Mouse (Mus musculus): ENCODE measurements around the gene Tspan10. TPM values are rescaled to one million over a fixed set of nuclear protein-coding genes. Genes with fewer than 3 reads are reported as not detected.
A peak's percentile ranks its signal among the peaks of the same experiment; 100 is the strongest.

The Tspan10 gene
- polyA plus RNA-seq, 2 experiments: not detected

GRCm38 (mm10) chr11:120452246-120452645, 9.8 kb downstream of the Tspan10 start:
- peaks cover 19 to 24% of the 10 kb centered on the region in 2 experiments for H3K4me1 ChIP-seq (replicated peaks; ENCODE audit: control insufficient read depth in 2 of 2, insufficient read depth in 2 of 2, low read length in 1 of 2)
- no peaks in the 10 kb centered on the region for H3K36me3 ChIP-seq (replicated peaks; ENCODE audit: control insufficient read depth, insufficient read depth, low read depth)
- TF ChIP-seq EP300 (IDR thresholded peaks at IDR 0.05; ENCODE audit: low read depth) (no peak), CTCF (IDR thresholded peaks at IDR 0.05; ENCODE audit: low read depth) (no peak)
- H3K4me3 ChIP-seq (ENCODE audit: insufficient read depth in 1 of 2, low read depth in 2 of 2, low read length in 2 of 2): no peak overlapping the region
- H3K9me3 ChIP-seq (ENCODE audit: control insufficient read depth, low read length): no peaks in the 10 kb centered on the region
- DNase-seq (ENCODE audit: low read depth in 3 of 3, low spot score in 3 of 3): no peak
- ATAC-seq (ENCODE audit: insufficient read depth): no peak
- 69% methylated on average over 3 of the region's 3 CpGs for WGBS (ENCODE audit: insufficient replicate concordance)
- H3K27me3 ChIP-seq (ENCODE audit: control insufficient read depth, insufficient read depth, low read length): no peaks in the 10 kb centered on the region
- H3K4me2 ChIP-seq (ENCODE audit: low read depth): no peak overlapping the region
- no peak overlapping the region for H3K9ac ChIP-seq (replicated peaks)
- H3K27ac ChIP-seq: no peak overlapping the region

GRCm38 (mm10) chr11:120453306-120453705, 10.9 kb downstream of the Tspan10 start, which contains the start of gene Pde6g:
Gene Pde6g, minus strand, starts transcription at chr11:120453500.
- ATAC-seq (ENCODE audit: insufficient read depth) (no peak), DNase-seq (ENCODE audit: low read depth in 3 of 3, low spot score in 3 of 3) (no peak)
- H3K27ac ChIP-seq: no peak within 1 kb of the TSS
- 73% methylated on average over 4 of the region's 4 CpGs for WGBS (ENCODE audit: insufficient replicate concordance)
- no peaks in the 10 kb centered on the region for H3K9me3 ChIP-seq (ENCODE audit: control insufficient read depth, low read length)
- H3K9ac ChIP-seq (replicated peaks): no peak within 1 kb of the TSS
- no peaks in the 10 kb centered on the region for H3K36me3 ChIP-seq (replicated peaks; ENCODE audit: control insufficient read depth, insufficient read depth, low read depth)
- H3K27me3 ChIP-seq (ENCODE audit: control insufficient read depth, insufficient read depth, low read length): no peaks in the 10 kb centered on the region
- TF ChIP-seq EP300 (IDR thresholded peaks at IDR 0.05; ENCODE audit: low read depth) (no peak), CTCF (IDR thresholded peaks at IDR 0.05; ENCODE audit: low read depth) (no peak)
- peaks cover 19 to 27% of the 10 kb centered on the region in 2 experiments for H3K4me1 ChIP-seq (replicated peaks; ENCODE audit: control insufficient read depth in 2 of 2, insufficient read depth in 2 of 2, low read length in 1 of 2)
- no peak within 1 kb of the TSS for H3K4me3 ChIP-seq (ENCODE audit: insufficient read depth in 1 of 2, low read depth in 2 of 2, low read length in 2 of 2)
- no peak within 1 kb of the TSS for H3K4me2 ChIP-seq (ENCODE audit: low read depth)

- H3K36me3 ChIP-seq (replicated peaks; ENCODE audit: control insufficient read depth, insufficient read depth, low read depth): peaks cover 4% of the 10 kb centered on the region; the same call in 1 of the 2 replicates
- ATAC-seq (ENCODE audit: insufficient read depth) (no peak), DNase-seq (ENCODE audit: low read depth in 3 of 3, low spot score in 3 of 3) (no peak)
- 86% methylated on average over 4 of the region's 4 CpGs for WGBS (ENCODE audit: insufficient replicate concordance)
- H3K4me3 ChIP-seq (ENCODE audit: insufficient read depth in 1 of 2, low read depth in 2 of 2, low read length in 2 of 2): no peak overlapping the region
- TF ChIP-seq CTCF (IDR thresholded peaks at IDR 0.05; ENCODE audit: low read depth): no peak
- no peak for TF ChIP-seq EP300 (IDR thresholded peaks at IDR 0.05; ENCODE audit: low read depth)
- H3K9me3 ChIP-seq (ENCODE audit: control insufficient read depth, low read length): no peaks in the 10 kb centered on the region
- peak overlapping the region; percentile 56 for H3K27ac ChIP-seq
- peaks cover 22 to 29% of the 10 kb centered on the region in 2 experiments for H3K4me1 ChIP-seq (replicated peaks; ENCODE audit: control insufficient read depth in 2 of 2, insufficient read depth in 2 of 2, low read length in 1 of 2)
- H3K4me2 ChIP-seq (ENCODE audit: low read depth): peak overlapping the region; percentile 44; the same call in 1 of the 2 replicates
- H3K9ac ChIP-seq (replicated peaks): peak overlapping the region; percentile 13; the same call in 1 of the 2 replicates
- H3K27me3 ChIP-seq (ENCODE audit: control insufficient read depth, insufficient read depth, low read length): no peaks in the 10 kb centered on the region
Observed at GRCm38 (mm10) chr11:120454965-120455364, 12.5 kb downstream of the Tspan10 start.

- no peaks in the 10 kb centered on the region for H3K9me3 ChIP-seq (ENCODE audit: control insufficient read depth, low read length)
- no peak overlapping the region; the same call in 1 of the 2 replicates for H3K9ac ChIP-seq (replicated peaks)
- H3K4me1 ChIP-seq (replicated peaks; ENCODE audit: control insufficient read depth in 2 of 2, insufficient read depth in 2 of 2, low read length in 1 of 2): peaks cover 22 to 29% of the 10 kb centered on the region in 2 experiments
- no peak overlapping the region for H3K4me3 ChIP-seq (ENCODE audit: insufficient read depth in 1 of 2, low read depth in 2 of 2, low read length in 2 of 2)
- peak overlapping the region; percentile 56 for H3K27ac ChIP-seq
- DNase-seq (ENCODE audit: low read depth in 3 of 3, low spot score in 3 of 3): peak in 2 of 3 experiments; percentile 50 to 54
- peak overlapping the region; percentile 44 for H3K4me2 ChIP-seq (ENCODE audit: low read depth)
- H3K27me3 ChIP-seq (ENCODE audit: control insufficient read depth, insufficient read depth, low read length): no peaks in the 10 kb centered on the region
- H3K36me3 ChIP-seq (replicated peaks; ENCODE audit: control insufficient read depth, insufficient read depth, low read depth): peaks cover 6% of the 10 kb centered on the region; the same call in 1 of the 2 replicates
- WGBS (ENCODE audit: insufficient replicate concordance): 67% methylated on average over 7 of the region's 7 CpGs
- peak; percentile 44; the same call in 1 of the 2 replicates for ATAC-seq (ENCODE audit: insufficient read depth)
- TF ChIP-seq CTCF (IDR thresholded peaks at IDR 0.05; ENCODE audit: low read depth) (no peak), EP300 (IDR thresholded peaks at IDR 0.05; ENCODE audit: low read depth) (peak; percentile 37; the same call in 1 of the 2 replicates)
Observed at GRCm38 (mm10) chr11:120455413-120455812, 13.0 kb downstream of the Tspan10 start.

- TF ChIP-seq EP300 (IDR thresholded peaks at IDR 0.05; ENCODE audit: low read depth) (no peak), CTCF (IDR thresholded peaks at IDR 0.05; ENCODE audit: low read depth) (no peak)
- Histone ChIP-seq H3K9ac (replicated peaks) (peak overlapping the region; percentile 92), H3K27me3 (ENCODE audit: control insufficient read depth, insufficient read depth, low read length) (no peaks in the 10 kb centered on the region), H3K9me3 (ENCODE audit: control insufficient read depth, low read length) (no peaks in the 10 kb centered on the region), H3K4me1 (replicated peaks; ENCODE audit: control insufficient read depth in 2 of 2, insufficient read depth in 2 of 2, low read length in 1 of 2) (peaks cover 22 to 29% of the 10 kb centered on the region in 2 experiments), H3K4me2 (ENCODE audit: low read depth) (peak overlapping the region; percentile 73), H3K27ac (peak overlapping the region; percentile 77), H3K4me3 (ENCODE audit: insufficient read depth in 1 of 2, low read depth in 2 of 2, low read length in 2 of 2) (peak overlapping the region; percentile 88 to 98), H3K36me3 (replicated peaks; ENCODE audit: control insufficient read depth, insufficient read depth, low read depth) (peaks cover 18% of the 10 kb centered on the region)
- WGBS (ENCODE audit: insufficient replicate concordance): 6% methylated on average over 14 of the region's 14 CpGs
- ATAC-seq (ENCODE audit: insufficient read depth): peak; percentile 45
- peak in 2 of 3 experiments; percentile 18 to 41 for DNase-seq (ENCODE audit: low read depth in 3 of 3, low spot score in 3 of 3)
Observed at GRCm38 (mm10) chr11:120457370-120457769, 14.9 kb downstream of the Tspan10 start.
